ENCODE assay signal across 8 mouse cellular contexts in genomic region chr11:120727169-120727527, GRCm38 (mm10). TPM values are rescaled to one million over a fixed set of nuclear protein-coding genes. Genes with fewer than 3 reads are reported as not detected.
DNase-seq lines count a peak whose midpoint lies in the region; ATAC-seq and TF ChIP-seq lines count a peak whose summit lies in the region.

TSS of gene Dcxr (minus strand) at chr11:120727281.

- H3K4me1 ChIP-seq in thymus, adult 2 months (replicated peaks; ENCODE audit: control insufficient read depth, insufficient read depth, low read length): peaks cover 10% of the 10 kb centered on the region

- H3K27ac ChIP-seq in thymus, adult 2 months (ENCODE audit: control insufficient read depth, insufficient read depth, low read length): no peak within 1 kb of the TSS
- H3K27ac ChIP-seq in left cerebral cortex, adult 2 months: 0 out of 2 replicates have a peak within 1 kb of the TSS, but pooled peaks have one; percentile 28

- no peak for TF ChIP-seq POLR2A in thymus, adult 2 months (IDR thresholded peaks at IDR 0.05; ENCODE audit: control insufficient read depth, extremely low read depth, insufficient read depth, low read length, poor library complexity)

- DNase-seq in thymus, adult 2 months: no peak
- no peak for DNase-seq in thymus, postnatal 10 days (ENCODE audit: low spot score in 2 of 2)
- DNase-seq in embryo, embryonic 10.5 days (ENCODE audit: low spot score): peak; percentile 94
- peak; percentile 77 for DNase-seq in gastrocnemius, postnatal 10 days
- DNase-seq in hindlimb bud, embryonic 11.5 days (ENCODE audit: extremely low spot score, low read depth, low spot score): peak; percentile 73
- DNase-seq in left cerebral cortex, adult 2 months (ENCODE audit: extremely low spot score in 1 of 2, low spot score in 2 of 2): peak in 1 of 2 experiments; percentile 70
- peak; percentile 88 to 90 for DNase-seq in right cerebral cortex, postnatal 10 days (ENCODE audit: low spot score in 2 of 2)

- peak; percentile 88 for ATAC-seq in megakaryocyte, adult 5-6 weeks (ENCODE audit: poor library complexity, severe bottlenecking)

- H3K36me3 ChIP-seq in thymus, adult 2 months (ENCODE audit: control insufficient read depth, insufficient read depth, low read length): no peaks in the 10 kb centered on the region

- under 1% methylated on average over 14 of the region's 14 CpGs for WGBS in thymus, adult 2 months

- no peaks in the 10 kb centered on the region; the same call in 1 of the 2 replicates for H3K27me3 ChIP-seq in thymus, adult 2 months (ENCODE audit: control insufficient read depth, insufficient read depth, low read length)

- H3K4me3 ChIP-seq in thymus, adult 2 months (ENCODE audit: control insufficient read depth, insufficient read depth, low read length): peak within 1 kb of the TSS; percentile 53
- H3K4me3 ChIP-seq in left cerebral cortex, adult 2 months: peak within 1 kb of the TSS; percentile 32

- intact Hi-C loops in left cerebral cortex, adult 2 months (cut with DNase I): loop anchor here (10.0 kb wide), 1 partner anchor 318 kb away; no protein-coding TSS in a partner anchor

- no peak for TF ChIP-seq CTCF in thymus, adult 2 months (IDR thresholded peaks at IDR 0.05; ENCODE audit: borderline replicate concordance, control insufficient read depth, extremely low read depth, insufficient read depth, low read length, poor library complexity)
- peak; percentile 45 for TF ChIP-seq CTCF in left cerebral cortex, adult 2 months (IDR thresholded peaks at IDR 0.05)

RNA-seq across cellular contexts. Expression of gene Dcxr, which starts in this region (rescaled TPM):
- polyA plus RNA-seq in thymus, adult 2 months (2012; rRNA removed): 78.4 and 126 TPM in 2 replicates
- 1 to 10 TPM; 3.4 to 3.7 TPM for total RNA-seq in gastrocnemius, postnatal 10 days (2021)
- 1 to 10 TPM; 7.1 to 8.4 TPM for total RNA-seq in left cerebral cortex, adult 2 months (2021)
- total RNA-seq in megakaryocyte, adult 5-6 weeks (2015): 24.9 and 30.0 TPM in 2 replicates
- 20.0 and 25.0 TPM in 2 replicates for total RNA-seq in megakaryocyte, adult 5-6 weeks (2017)

Comparison
In these comparisons a context has a peak if more than half of its experiments do, and no peak if none do; other contexts are left out.
1. DNase-seq: peak in embryo, embryonic 10.5 days (single experiment), gastrocnemius, postnatal 10 days (single experiment), hindlimb bud, embryonic 11.5 days (single experiment) and right cerebral cortex, postnatal 10 days (2 of 2); none in thymus, adult 2 months (single experiment) and thymus, postnatal 10 days (0 of 2).